Mouse (Mus musculus) inflammation-experienced regulatory T-cells, adult 6 months (primary cell): ENCODE measurements around the gene Mapk6. TPM values are rescaled to one million over a fixed set of nuclear protein-coding genes. Genes with fewer than 3 reads are reported as not detected.
"Not testable (repeated sequence)": the region's sequence is repeated elsewhere in the genome, so short reads cannot be mapped to it uniquely, and the experiment has no call there.

Source experiments
- ATAC-seq: one replicate; pipeline ENCODE4 v1.8.0; 2017
- polyA plus RNA-seq, 3 experiments: library from polyadenylated mRNA; unstranded; fragments of 100-300 nt; shearing (Covaris generic); gene quantifications; one replicate each; pipeline ENCODE4 v1.2.1; 2017

The Mapk6 gene
- polyA plus RNA-seq = 10 to 100 TPM; 34.8 to 50.4 (median 39.5) TPM

GRCm38 (mm10) chr9:75409852-75410378 is at the start of gene Mapk6:
Gene Mapk6, minus strand, starts transcription at chr9:75410005.
- ATAC-seq = peak; percentile 77

- ATAC-seq = no peak
These were observed 45.9 kb upstream of the Mapk6 start for GRCm38 (mm10) chr9:75455684-75456083.

- ATAC-seq = no peak
These were observed 44.2 kb upstream of the Mapk6 start for GRCm38 (mm10) chr9:75453994-75454393.

- ATAC-seq = no peak
These were observed 38.2 kb upstream of the Mapk6 start for GRCm38 (mm10) chr9:75448021-75448420.

- not testable (repeated sequence) for ATAC-seq
These were observed 36.8 kb upstream of the Mapk6 start for GRCm38 (mm10) chr9:75446574-75446973.

GRCm38 (mm10) chr9:75444981-75445380 is 35.2 kb upstream of the Mapk6 start:
- no peak for ATAC-seq

- peak; percentile 33 for ATAC-seq
These were observed 31.9 kb upstream of the Mapk6 start for GRCm38 (mm10) chr9:75441691-75442131.

- ATAC-seq = peak; percentile 74
These were observed 31.2 kb upstream of the Mapk6 start, which contains the start of gene Leo1 for GRCm38 (mm10) chr9:75440796-75441666. Gene Leo1, plus strand, starts transcription at chr9:75441524.

- ATAC-seq = no peak
These were observed 28.0 kb upstream of the Mapk6 start for GRCm38 (mm10) chr9:75437653-75438385.

- ATAC-seq = peak; percentile 30
These were observed 26.1 kb upstream of the Mapk6 start for GRCm38 (mm10) chr9:75435918-75436317.

GRCm38 (mm10) chr9:75435291-75435690 is 25.5 kb upstream of the Mapk6 start:
- ATAC-seq = no peak

GRCm38 (mm10) chr9:75434872-75435271 is 25.1 kb upstream of the Mapk6 start:
- no peak for ATAC-seq

GRCm38 (mm10) chr9:75434172-75434793 is 24.5 kb upstream of the Mapk6 start:
- peak; percentile 82 for ATAC-seq

- no peak for ATAC-seq
These were observed 22.9 kb upstream of the Mapk6 start for GRCm38 (mm10) chr9:75432694-75433093.

- ATAC-seq = no peak
These were observed 21.2 kb upstream of the Mapk6 start for GRCm38 (mm10) chr9:75430822-75431621.

GRCm38 (mm10) chr9:75429657-75430056 is 19.9 kb upstream of the Mapk6 start:
- no peak for ATAC-seq

GRCm38 (mm10) chr9:75429040-75429439 is 19.2 kb upstream of the Mapk6 start:
- ATAC-seq = no peak

GRCm38 (mm10) chr9:75428274-75428600 is 18.4 kb upstream of the Mapk6 start:
- ATAC-seq = no peak

- no peak for ATAC-seq
These were observed 17.8 kb upstream of the Mapk6 start for GRCm38 (mm10) chr9:75427366-75428273.

GRCm38 (mm10) chr9:75425796-75426391 is 16.1 kb upstream of the Mapk6 start:
- no peak for ATAC-seq
